Mouse (Mus musculus) c-Kit-negative CD71-positive TER-119-positive erythroid progenitor cells, embryonic 14.5 days (primary cell): ENCODE measurements around the gene Arhgap30.

Source experiments
- DNase-seq: peaks from one replicate; pipeline ENCODE4 v3.0.0-alpha.2; 2013; ENCODE audit warnings: low read depth, low spot score

Gene Arhgap30

GRCm38 (mm10) chr1:171375646-171376097 lies 13.1 kb upstream of the Arhgap30 start:
- DNase-seq, result no peak

GRCm38 (mm10) chr1:171378298-171378697 lies 10.5 kb upstream of the Arhgap30 start:
- DNase-seq, result no peak

GRCm38 (mm10) chr1:171379935-171380599 lies 8.7 kb upstream of the Arhgap30 start:
- DNase-seq, result no peak

GRCm38 (mm10) chr1:171382096-171382620 lies 6.6 kb upstream of the Arhgap30 start:
- no peak for DNase-seq

- no peak for DNase-seq
Measured at GRCm38 (mm10) chr1:171384361-171384760, 4.4 kb upstream of the Arhgap30 start.

- DNase-seq, result no peak
Measured at GRCm38 (mm10) chr1:171385171-171385570, 3.6 kb upstream of the Arhgap30 start.

GRCm38 (mm10) chr1:171387099-171387498 lies 1.7 kb upstream of the Arhgap30 start:
- DNase-seq, result no peak

- DNase-seq, result no peak
Measured at GRCm38 (mm10) chr1:171390101-171390500, 1.3 kb downstream of the Arhgap30 start.

GRCm38 (mm10) chr1:171401821-171402220 lies 13.1 kb downstream of the Arhgap30 start:
- no peak for DNase-seq

- DNase-seq, result no peak
Measured at GRCm38 (mm10) chr1:171402991-171403390, 14.2 kb downstream of the Arhgap30 start.

- DNase-seq, result no peak
Measured at GRCm38 (mm10) chr1:171407263-171407662, 18.5 kb downstream of the Arhgap30 start.

- no peak for DNase-seq
Measured at GRCm38 (mm10) chr1:171410231-171410630, 21.5 kb downstream of the Arhgap30 start.

GRCm38 (mm10) chr1:171410947-171411484 lies 22.3 kb downstream of the Arhgap30 start, which contains the start of gene Usf1:
TSS of gene Usf1 (plus strand) at chr1:171411313.
- DNase-seq, result peak; percentile 79

GRCm38 (mm10) chr1:171411492-171411941 lies 22.8 kb downstream of the Arhgap30 start:
- DNase-seq, result no peak

GRCm38 (mm10) chr1:171412001-171412441 lies 23.3 kb downstream of the Arhgap30 start:
- DNase-seq, result no peak

GRCm38 (mm10) chr1:171412446-171412845 lies 23.7 kb downstream of the Arhgap30 start:
- DNase-seq, result no peak

- DNase-seq, result no peak
Measured at GRCm38 (mm10) chr1:171413608-171414007, 24.9 kb downstream of the Arhgap30 start.

- no peak for DNase-seq
Measured at GRCm38 (mm10) chr1:171418660-171419059, 29.9 kb downstream of the Arhgap30 start, which contains the start of gene Tstd1. TSS of gene Tstd1 (plus strand) at chr1:171418872.

GRCm38 (mm10) chr1:171419291-171419882 lies 30.6 kb downstream of the Arhgap30 start:
- DNase-seq, result no peak

GRCm38 (mm10) chr1:171419905-171420304 lies 31.2 kb downstream of the Arhgap30 start:
- no peak for DNase-seq

GRCm38 (mm10) chr1:171422504-171423095 lies 33.8 kb downstream of the Arhgap30 start:
- DNase-seq, result no peak

GRCm38 (mm10) chr1:171424638-171425037 lies 35.9 kb downstream of the Arhgap30 start:
- DNase-seq, result no peak
